Mouse (Mus musculus) heart, postnatal 0 days (tissue): ENCODE data around the gene 2900026A02Rik.

ENCODE experiments used
- CTCF ChIP-seq: IDR thresholded peaks from 2 replicates; pipeline ENCODE4 v1.5.1; 2016; ENCODE audit warnings: antibody characterized with exemption, control low read depth, low read depth
- EP300 ChIP-seq: IDR thresholded peaks from 2 replicates; pipeline ENCODE4 v1.6.1; 2016; ENCODE audit warnings: antibody characterized with exemption, low read depth

- TF ChIP-seq CTCF (no peak), EP300 (no peak)
These were observed 29.1 kb downstream of the 2900026A02Rik start for GRCm38 (mm10) chr5:113191901-113192300.
